Mouse (Mus musculus) heart, postnatal 0 days (tissue): ENCODE results near the gene Mapk14.

Source experiments
- CTCF ChIP-seq: IDR thresholded peaks from 2 replicates; pipeline ENCODE4 v1.5.1; 2016; ENCODE audit warnings: antibody characterized with exemption, control low read depth, low read depth
- EP300 ChIP-seq: IDR thresholded peaks from 2 replicates; pipeline ENCODE4 v1.6.1; 2016; ENCODE audit warnings: antibody characterized with exemption, low read depth

GRCm38 (mm10) chr17:28712305-28712704, 21.2 kb downstream of the Mapk14 start:
- TF ChIP-seq CTCF (no peak), EP300 (no peak)
